Mouse (Mus musculus): ENCODE results near the gene Arsb.

Arsb gene

GRCm38 (mm10) chr13:93921831-93922565 lies 150.6 kb downstream of the Arsb start:
- no peak for DNase-seq (ENCODE audit: low spot score in 2 of 2)

- no peak for DNase-seq (ENCODE audit: low spot score in 2 of 2)
Measured at GRCm38 (mm10) chr13:93922566-93922910, 151.1 kb downstream of the Arsb start.

GRCm38 (mm10) chr13:93924735-93925432 lies 153.5 kb downstream of the Arsb start:
- DNase-seq (ENCODE audit: low spot score in 2 of 2): no peak

- no peak for DNase-seq (ENCODE audit: low spot score in 2 of 2)
Measured at GRCm38 (mm10) chr13:93930561-93931340, 159.3 kb downstream of the Arsb start.

- no peak for DNase-seq (ENCODE audit: low spot score in 2 of 2)
Measured at GRCm38 (mm10) chr13:93936455-93936854, 165.0 kb downstream of the Arsb start.

GRCm38 (mm10) chr13:93938118-93938517 lies 166.7 kb downstream of the Arsb start:
- DNase-seq (ENCODE audit: low spot score in 2 of 2): no peak

- DNase-seq (ENCODE audit: low spot score in 2 of 2): no peak
Measured at GRCm38 (mm10) chr13:93939363-93940127, 168.1 kb downstream of the Arsb start.

GRCm38 (mm10) chr13:93940742-93941531 lies 169.5 kb downstream of the Arsb start:
- no peak for DNase-seq (ENCODE audit: low spot score in 2 of 2)

- no peak for DNase-seq (ENCODE audit: low spot score in 2 of 2)
Measured at GRCm38 (mm10) chr13:93950996-93951395, 179.6 kb downstream of the Arsb start.

- DNase-seq (ENCODE audit: low spot score in 2 of 2): no peak
Measured at GRCm38 (mm10) chr13:93951555-93951954, 180.1 kb downstream of the Arsb start.

GRCm38 (mm10) chr13:93952466-93952865 lies 181.0 kb downstream of the Arsb start:
- no peak for DNase-seq (ENCODE audit: low spot score in 2 of 2)

GRCm38 (mm10) chr13:93957907-93958306 lies 186.5 kb downstream of the Arsb start:
- DNase-seq (ENCODE audit: low spot score in 2 of 2): no peak

- no peak for DNase-seq (ENCODE audit: low spot score in 2 of 2)
Measured at GRCm38 (mm10) chr13:93966271-93966670, 194.8 kb downstream of the Arsb start.

GRCm38 (mm10) chr13:93967138-93967537 lies 195.7 kb downstream of the Arsb start:
- DNase-seq (ENCODE audit: low spot score in 2 of 2): peak in 1 of 2 experiments; percentile 11

GRCm38 (mm10) chr13:93970115-93970514 lies 198.7 kb downstream of the Arsb start:
- DNase-seq (ENCODE audit: low spot score in 2 of 2): no peak

- DNase-seq (ENCODE audit: low spot score in 2 of 2): no peak
Measured at GRCm38 (mm10) chr13:93972423-93972822, 201.0 kb downstream of the Arsb start.

GRCm38 (mm10) chr13:93975668-93976067 lies 204.2 kb downstream of the Arsb start:
- DNase-seq (ENCODE audit: low spot score in 2 of 2): no peak

GRCm38 (mm10) chr13:93976897-93977530 lies 205.6 kb downstream of the Arsb start:
- no peak for DNase-seq (ENCODE audit: low spot score in 2 of 2)

GRCm38 (mm10) chr13:93978703-93979495 lies 207.5 kb downstream of the Arsb start:
- DNase-seq (ENCODE audit: low spot score in 2 of 2): no peak

- no peak for DNase-seq (ENCODE audit: low spot score in 2 of 2)
Measured at GRCm38 (mm10) chr13:93979754-93980153, 208.3 kb downstream of the Arsb start.
